Mouse (Mus musculus) heart, postnatal 0 days (tissue): Measurements from ENCODE around the gene Tns1.

Experiments
- CTCF ChIP-seq: IDR thresholded peaks from 2 replicates; pipeline ENCODE4 v1.5.1; 2016; ENCODE audit warnings: antibody characterized with exemption, control low read depth, low read depth
- EP300 ChIP-seq: IDR thresholded peaks from 2 replicates; pipeline ENCODE4 v1.6.1; 2016; ENCODE audit warnings: antibody characterized with exemption, low read depth

DNA sequence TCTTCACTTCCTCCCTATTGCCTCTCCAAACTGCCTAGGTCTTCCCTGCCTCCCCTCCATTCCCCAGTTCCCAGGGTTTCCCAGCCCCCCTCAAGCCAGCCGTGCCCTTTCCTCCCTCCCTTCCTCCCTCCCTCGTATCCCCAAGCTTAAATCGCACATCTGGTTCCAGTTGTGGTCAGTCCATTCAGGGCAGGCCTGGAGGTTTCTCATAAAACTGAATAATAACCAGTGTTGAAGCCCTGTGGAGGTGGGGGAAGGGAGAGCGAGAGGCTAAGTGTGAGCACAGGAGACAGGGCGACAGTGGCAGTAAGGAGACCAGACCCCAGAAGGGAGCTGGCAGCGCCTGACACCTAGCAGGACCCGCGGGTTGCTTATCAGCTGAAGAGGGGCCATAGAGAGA is 82.6 kb downstream of the Tns1 start:
- TF ChIP-seq CTCF, result no peak
- TF ChIP-seq EP300, result no peak
